Mouse (Mus musculus) neural tube, embryonic 12.5 days (tissue): Measurements from ENCODE around the gene Olfr385. TPM values are rescaled to one million over a fixed set of nuclear protein-coding genes. Genes with fewer than 3 reads are reported as not detected.
"Not testable (repeated sequence)": the region's sequence is repeated elsewhere in the genome, so short reads cannot be mapped to it uniquely, and the experiment has no call there.

Experiments
- ATAC-seq: fragments of 200-750 bp; cut with Nextera tagmentation; 2 replicates; pipeline ENCODE4 v1.8.0; 2017; ENCODE audit warnings: low read depth, mild to moderate bottlenecking, moderate TSS enrichment, moderate library complexity; ENCODE audit not compliant: low FRiP score
- H3K27ac ChIP-seq: fragments of 300-500 bp; sonication (generic); 2 replicates; pipeline ENCODE4 v1.5.1; 2016
- H3K27me3 ChIP-seq: fragments of 300-500 bp; sonication (generic); replicated peaks from 2 replicates; pipeline ENCODE4 v1.6.1; 2016; ENCODE audit warnings: mild to moderate bottlenecking
- H3K36me3 ChIP-seq: fragments of 300-500 bp; sonication (generic); 2 replicates; pipeline ENCODE4 v1.6.1; 2016; ENCODE audit warnings: mild to moderate bottlenecking
- H3K4me1 ChIP-seq: fragments of 300-500 bp; sonication (generic); 2 replicates; pipeline ENCODE4 v1.6.1; 2016
- H3K4me2 ChIP-seq: fragments of 300-500 bp; sonication (generic); replicated peaks from 2 replicates; pipeline ENCODE4 v1.6.1; 2016; ENCODE audit warnings: mild to moderate bottlenecking
- H3K4me3 ChIP-seq: fragments of 300-500 bp; sonication (generic); 2 replicates; pipeline ENCODE4 v1.5.1; 2016
- H3K9ac ChIP-seq: fragments of 300-500 bp; sonication (generic); 2 replicates; pipeline ENCODE4 v1.6.1; 2016; ENCODE audit warnings: mild to moderate bottlenecking
- H3K9me3 ChIP-seq: fragments of 300-500 bp; sonication (generic); 2 replicates; pipeline ENCODE4 v1.6.1; 2016; ENCODE audit warnings: mild to moderate bottlenecking
- WGBS: fragments of 180-500 bp; shearing (Covaris S2); methylation state at CpG from one replicate; pipeline ENCODE4 v1.1.7; 2016; 5-methylcytosine and 5-hydroxymethylcytosine counted together
- polyA plus RNA-seq: library from polyadenylated mRNA; unstranded; fragments of >200 nt; fragmentation: Nextera tagmentation; extraction: Ambion mirVana; gene quantifications from 2 replicates; pipeline ENCODE4 v1.2.1, GENCODE M21; 2016

Gene Olfr385
- polyA plus RNA-seq = not detected in 2 replicates

GRCm38 (mm10) chr11:73592908-73593307 lies at the start of gene Olfr385:
Gene Olfr385, minus strand, starts transcription at chr11:73593008.
- Histone ChIP-seq H3K27me3 (no peaks in the 10 kb centered on the region), H3K4me3 (no peak within 1 kb of the TSS), H3K36me3 (no peaks in the 10 kb centered on the region), H3K4me2 (no peak within 1 kb of the TSS), H3K27ac (no peak within 1 kb of the TSS), H3K9me3 (0 out of 2 replicates have a peak, but pooled peaks cover 2% of the 10 kb centered on the region), H3K4me1 (no peaks in the 10 kb centered on the region), H3K9ac (no peak within 1 kb of the TSS)
- ATAC-seq = no peak

GRCm38 (mm10) chr11:73598294-73598693 lies 5.5 kb upstream of the Olfr385 start, which contains the start of gene Olfr384:
Gene Olfr384, plus strand, starts transcription at chr11:73598594.
- no peak for ATAC-seq
- H3K27me3 ChIP-seq = no peaks in the 10 kb centered on the region
- no peak within 1 kb of the TSS for H3K4me2 ChIP-seq
- H3K27ac ChIP-seq = no peak within 1 kb of the TSS
- no peak within 1 kb of the TSS for H3K9ac ChIP-seq
- 0 out of 2 replicates have a peak, but pooled peaks cover 14% of the 10 kb centered on the region for H3K9me3 ChIP-seq
- no peaks in the 10 kb centered on the region for H3K4me1 ChIP-seq
- H3K36me3 ChIP-seq = no peaks in the 10 kb centered on the region
- H3K4me3 ChIP-seq = no peak within 1 kb of the TSS

DNA sequence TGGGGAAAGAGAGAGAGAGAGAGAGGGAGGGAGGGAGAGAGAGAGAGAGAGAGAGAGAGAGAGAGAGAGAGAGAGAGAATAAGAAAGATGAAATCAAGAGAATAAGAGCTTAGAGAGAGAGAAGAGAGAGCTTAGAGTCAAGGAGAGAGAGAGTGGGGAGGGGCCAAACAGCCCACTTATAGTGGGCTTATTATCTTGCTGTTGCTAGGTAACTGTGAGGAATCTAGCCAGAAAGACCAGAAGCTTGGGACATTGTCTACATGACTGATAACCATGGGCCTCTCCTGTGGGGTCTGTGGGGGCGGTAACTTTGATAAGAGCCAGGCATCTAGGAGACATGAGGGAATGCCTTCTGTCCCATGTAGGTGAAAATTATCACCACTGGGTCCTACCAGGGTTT lies 9.6 kb downstream of the Olfr385 start:
- not testable (repeated sequence) for H3K4me2 ChIP-seq, H3K9ac ChIP-seq, H3K27me3 ChIP-seq, H3K4me3 ChIP-seq, H3K36me3 ChIP-seq, H3K4me1 ChIP-seq, H3K27ac ChIP-seq, ATAC-seq
- 65% methylated on average over 1 of the region's 1 CpGs for WGBS
- 0 out of 2 replicates have a peak, but pooled peaks cover 18% of the 10 kb centered on the region for H3K9me3 ChIP-seq

GRCm38 (mm10) chr11:73579871-73580270 lies 12.9 kb downstream of the Olfr385 start:
- Histone ChIP-seq H3K27me3 (no peaks in the 10 kb centered on the region), H3K36me3 (no peaks in the 10 kb centered on the region), H3K4me1 (no peaks in the 10 kb centered on the region), H3K9ac (no peak overlapping the region), H3K4me3 (no peak overlapping the region), H3K27ac (no peak overlapping the region), H3K4me2 (no peak overlapping the region), H3K9me3 (0 out of 2 replicates have a peak, but pooled peaks cover 17% of the 10 kb centered on the region)
- ATAC-seq = no peak

Other genes starting within 250 kb of the Olfr385 start
- gene Olfr20, start 242.2 kb downstream of the Olfr385 start, polyA plus RNA-seq = not detected in 2 replicates
- not detected in 2 replicates for gene Olfr376, start 221.8 kb downstream of the Olfr385 start, polyA plus RNA-seq
- not detected in 2 replicates for gene Olfr1, start 193.4 kb downstream of the Olfr385 start, polyA plus RNA-seq
- gene Olfr378, start 164.5 kb downstream of the Olfr385 start, polyA plus RNA-seq = not detected in 2 replicates
- gene Olfr380, start 135.5 kb downstream of the Olfr385 start, polyA plus RNA-seq = not detected in 2 replicates
- gene Olfr381, start 101.4 kb downstream of the Olfr385 start, polyA plus RNA-seq = not detected in 2 replicates
- not detected in 2 replicates for gene Olfr382, start 75.8 kb downstream of the Olfr385 start, polyA plus RNA-seq
- gene Olfr384, start 5.6 kb upstream of the Olfr385 start, polyA plus RNA-seq = not detected in 2 replicates
- not detected in 2 replicates for gene Zfp735, start 95.8 kb upstream of the Olfr385 start, polyA plus RNA-seq
- not detected in 2 replicates for gene Olfr389, start 187.7 kb upstream of the Olfr385 start, polyA plus RNA-seq
- not detected in 2 replicates for gene Olfr390, start 190.0 kb upstream of the Olfr385 start, polyA plus RNA-seq
- gene Olfr391-ps, start 210.0 kb upstream of the Olfr385 start, polyA plus RNA-seq = not detected in 2 replicates
- gene Olfr392, start 224.0 kb upstream of the Olfr385 start, polyA plus RNA-seq = not detected in 2 replicates